Mouse (Mus musculus) ES-E14 (cell line): ENCODE measurements around the gene Rreb1. TPM values are rescaled to one million over a fixed set of nuclear protein-coding genes. Genes with fewer than 3 reads are reported as not detected.

Source experiments
- DNase-seq: peaks from one replicate; pipeline ENCODE4 v3.0.0-alpha.2; 2013; ENCODE audit warnings: low read depth, low spot score
- H3K27ac ChIP-seq: 2 replicates; pipeline ENCODE4 v1.5.1; 2012; ENCODE audit warnings: low read depth, mild to moderate bottlenecking, low read length, moderate library complexity, mixed read lengths; ENCODE audit not compliant: poor library complexity, insufficient read depth, severe bottlenecking
- H3K36me3 ChIP-seq: 2 replicates; pipeline ENCODE4 v1.6.1; 2012; ENCODE audit warnings: mild to moderate bottlenecking, low read length, moderate library complexity, mixed read lengths; ENCODE audit not compliant: control insufficient read depth, poor library complexity, insufficient read depth, severe bottlenecking
- H3K4me1 ChIP-seq, 2 experiments: fragments of 150-350 bp in 1 of 2; sonication (generic) in 1 of 2; 2 replicates each; pipeline ENCODE4 v1.6.1; 2012; ENCODE audit warnings: low read length in 2 of 2, mild to moderate bottlenecking in 1 of 2, mixed read lengths in 1 of 2; ENCODE audit not compliant: control insufficient read depth in 2 of 2, insufficient read depth in 2 of 2, poor library complexity in 1 of 2
- H3K4me3 ChIP-seq, 2 experiments: fragments of 150-350 bp in 1 of 2; sonication (generic) in 1 of 2; 2 replicates each; pipeline ENCODE4 v1.5.1; 2012; ENCODE audit warnings: low read length in 2 of 2, low read depth in 1 of 2, mild to moderate bottlenecking in 1 of 2, mixed read lengths in 1 of 2; ENCODE audit not compliant: insufficient read depth in 1 of 2, poor library complexity in 1 of 2, severe bottlenecking in 1 of 2
- H3K9ac ChIP-seq: 2 replicates; pipeline ENCODE4 v1.6.1; 2012; ENCODE audit warnings: low read depth, mild to moderate bottlenecking, low read length, mixed read lengths; ENCODE audit not compliant: poor library complexity, insufficient read depth, severe bottlenecking
- H3K9me3 ChIP-seq: fragments of 150-350 bp; sonication (generic); 2 replicates; pipeline ENCODE4 v1.6.1; 2012; ENCODE audit warnings: low read depth, mild to moderate bottlenecking, low read length; ENCODE audit not compliant: control insufficient read depth, insufficient read depth
- CHD2 ChIP-seq: IDR thresholded peaks from 2 replicates; pipeline ENCODE4 v1.6.1; 2014; ENCODE audit warnings: mild to moderate bottlenecking, low read depth, low read length, inconsistent platforms
- HCFC1 ChIP-seq: IDR thresholded peaks from 2 replicates; pipeline ENCODE4 v1.6.1; 2012; ENCODE audit warnings: low read length, inconsistent platforms, borderline replicate concordance; ENCODE audit not compliant: insufficient read depth
- MAFK ChIP-seq: IDR thresholded peaks from 2 replicates; pipeline ENCODE4 v1.6.1; 2014; ENCODE audit warnings: mild to moderate bottlenecking, low read depth, low read length, inconsistent platforms; ENCODE audit not compliant: insufficient read depth
- ZC3H11A ChIP-seq: IDR thresholded peaks from 2 replicates; pipeline ENCODE4 v1.6.1; 2012; ENCODE audit warnings: low read depth, mild to moderate bottlenecking, inconsistent platforms, low read length, borderline replicate concordance
- ZNF384 ChIP-seq: IDR thresholded peaks from 2 replicates; pipeline ENCODE4 v1.6.1; 2012; ENCODE audit warnings: low read depth, low read length, inconsistent platforms
- in situ Hi-C, 2 experiments: fragments of 600-800 bp; cut with MboI; formaldehyde crosslinking; loops; one replicate each; pipeline ENCODE4 v1.15.1; 2025; ENCODE audit warnings: low sequenced_read_pairs in 2 of 2, inconsistent platforms in 1 of 2; ENCODE audit not compliant: unreplicated experiment in 2 of 2
- total RNA-seq: library from RNA; depleted of rRNA; stranded (reverse); fragments of 300-350 nt; gene quantifications from 2 replicates; pipeline ENCODE4 v1.2.3, GENCODE M21; 2012

The Rreb1 gene
- total RNA-seq, 1 experiment, result 14.7 TPM

- no peak overlapping the region for H3K9ac ChIP-seq
- TF ChIP-seq MAFK (no peak), HCFC1 (no peak), ZNF384 (no peak), CHD2 (no peak), ZC3H11A (no peak)
- H3K27ac ChIP-seq, result no peak overlapping the region
- in situ Hi-C loops, result no loop called here
- peaks cover 5% of the 10 kb centered on the region for H3K36me3 ChIP-seq
- H3K4me1 ChIP-seq, result no peaks in the 10 kb centered on the region
- DNase-seq, result no peak
- H3K9me3 ChIP-seq, result no peaks in the 10 kb centered on the region
- H3K4me3 ChIP-seq, result no peak overlapping the region
Measured at GRCm38 (mm10) chr13:37903476-37903875, 125.3 kb downstream of the Rreb1 start.

DNA sequence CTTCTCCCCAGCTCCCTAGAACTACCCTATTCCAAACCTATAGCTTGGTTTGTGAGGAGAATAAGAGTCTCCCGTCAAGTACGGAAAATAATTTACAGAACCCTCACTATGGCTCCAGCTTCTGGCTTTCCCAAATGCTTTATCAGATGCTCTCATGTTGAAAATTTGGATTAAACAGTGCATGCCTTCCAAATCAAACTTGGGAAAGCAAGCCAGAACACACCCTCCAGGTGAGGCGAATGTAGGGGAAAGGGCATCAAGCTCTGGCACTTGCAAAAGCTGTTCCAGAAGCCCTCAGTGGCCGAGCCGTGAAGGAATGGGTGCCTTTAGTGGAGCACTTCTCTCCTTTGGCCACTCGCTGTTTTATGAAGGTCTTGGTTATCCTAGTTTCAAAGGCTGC lies 126.2 kb downstream of the Rreb1 start:
- Histone ChIP-seq H3K9ac (no peak overlapping the region), H3K27ac (no peak overlapping the region), H3K4me1 (no peaks in the 10 kb centered on the region), H3K9me3 (no peaks in the 10 kb centered on the region), H3K36me3 (peaks cover 4% of the 10 kb centered on the region), H3K4me3 (no peak overlapping the region)
- in situ Hi-C loops, result no loop called here
- TF ChIP-seq ZC3H11A, result no peak
- TF ChIP-seq ZNF384, result no peak
- TF ChIP-seq MAFK, result no peak
- TF ChIP-seq HCFC1, result no peak
- no peak for TF ChIP-seq CHD2
- no peak for DNase-seq

GRCm38 (mm10) chr13:37908061-37908460 lies 129.9 kb downstream of the Rreb1 start:
- no peak for DNase-seq
- no peak for TF ChIP-seq ZC3H11A
- no peak for TF ChIP-seq ZNF384
- no peak for TF ChIP-seq CHD2
- TF ChIP-seq HCFC1, result no peak
- TF ChIP-seq MAFK, result no peak
- in situ Hi-C loops, result no loop called here

GRCm38 (mm10) chr13:37908493-37908892 lies 130.3 kb downstream of the Rreb1 start:
- Histone ChIP-seq H3K27ac (no peak overlapping the region), H3K4me1 (peaks cover 0 to 6% of the 10 kb centered on the region in 2 experiments; a peak in 1 of 4 replicates), H3K36me3 (peaks cover 5% of the 10 kb centered on the region; the same call in 1 of the 2 replicates), H3K4me3 (no peak overlapping the region), H3K9me3 (no peaks in the 10 kb centered on the region), H3K9ac (no peak overlapping the region)
- in situ Hi-C loops, result no loop called here
- DNase-seq, result no peak
- no peak for TF ChIP-seq CHD2
- no peak for TF ChIP-seq HCFC1
- TF ChIP-seq ZC3H11A, result no peak
- no peak for TF ChIP-seq ZNF384
- TF ChIP-seq MAFK, result no peak

More at GRCm38 (mm10) chr13:37908061-37908460, 129.9 kb downstream of the Rreb1 start:
- Histone ChIP-seq H3K27ac (no peak overlapping the region), H3K4me1 (peaks cover 0 to 6% of the 10 kb centered on the region in 2 experiments; a peak in 1 of 4 replicates), H3K9me3 (no peaks in the 10 kb centered on the region), H3K4me3 (no peak overlapping the region), H3K36me3 (peaks cover 5% of the 10 kb centered on the region; the same call in 1 of the 2 replicates), H3K9ac (no peak overlapping the region)
